Mouse (Mus musculus) frontal cortex, postnatal 25 days (tissue): ENCODE data around the gene Col26a1.
A peak's percentile ranks its signal among the peaks of the same experiment; 100 is the strongest.

ENCODE experiments used
- DNase-seq, 2 experiments: peaks; one replicate each; pipeline ENCODE4 v3.0.0; 2022; ENCODE audit warnings: low spot score in 2 of 2

Col26a1 gene

DNA sequence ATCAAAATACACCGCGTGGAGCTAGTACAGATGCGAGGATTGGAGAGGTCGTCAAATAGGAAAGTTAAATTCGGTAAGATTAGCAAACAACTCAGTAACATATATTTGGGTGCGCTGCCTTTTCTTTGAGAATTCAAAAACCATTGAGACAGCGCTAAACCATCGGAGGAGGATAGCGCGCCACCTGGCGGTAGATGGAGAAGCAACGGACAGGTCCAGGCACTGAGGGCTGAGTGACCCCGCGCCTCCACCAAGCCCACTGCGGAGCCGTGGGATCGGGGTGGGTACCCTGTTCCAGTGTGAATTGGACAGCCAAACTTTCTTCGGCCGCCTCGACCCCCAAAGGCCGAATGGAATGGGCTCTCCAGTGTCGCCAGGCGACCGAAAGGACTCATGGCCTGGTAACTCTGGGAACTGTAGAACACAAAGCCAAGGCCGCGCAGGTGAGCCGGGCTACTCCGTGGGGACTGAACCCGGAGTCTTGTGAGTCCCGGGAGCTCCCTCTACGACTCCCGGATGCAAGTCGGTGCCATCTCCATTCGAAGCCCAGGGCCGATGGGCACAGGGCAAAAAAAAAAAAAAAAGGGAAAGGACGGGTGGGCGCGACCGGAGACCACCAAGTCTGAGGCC, 1.5 kb downstream of the Col26a1 start:
- DNase-seq = peak; percentile 79 to 84

DNA sequence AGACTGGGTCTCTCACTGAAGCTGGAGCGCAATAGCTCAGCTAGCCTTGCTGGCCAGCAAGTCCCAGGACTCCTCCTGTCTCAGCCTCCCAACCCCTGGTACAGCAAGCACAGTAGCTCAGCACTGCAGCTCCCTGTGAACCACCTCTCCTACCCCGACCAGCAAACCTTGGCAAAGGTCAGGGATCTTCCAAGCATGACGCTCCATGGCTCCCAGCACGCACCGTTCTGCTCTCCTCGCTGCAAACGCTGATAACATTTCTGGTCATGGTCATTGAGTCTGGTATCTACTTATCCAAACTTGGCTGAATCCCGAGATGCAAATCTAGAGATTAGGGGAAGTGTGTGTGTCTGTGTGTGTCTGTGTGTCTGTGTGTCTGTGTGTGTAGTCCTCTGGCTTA, 2.9 kb downstream of the Col26a1 start:
- DNase-seq = no peak

DNA sequence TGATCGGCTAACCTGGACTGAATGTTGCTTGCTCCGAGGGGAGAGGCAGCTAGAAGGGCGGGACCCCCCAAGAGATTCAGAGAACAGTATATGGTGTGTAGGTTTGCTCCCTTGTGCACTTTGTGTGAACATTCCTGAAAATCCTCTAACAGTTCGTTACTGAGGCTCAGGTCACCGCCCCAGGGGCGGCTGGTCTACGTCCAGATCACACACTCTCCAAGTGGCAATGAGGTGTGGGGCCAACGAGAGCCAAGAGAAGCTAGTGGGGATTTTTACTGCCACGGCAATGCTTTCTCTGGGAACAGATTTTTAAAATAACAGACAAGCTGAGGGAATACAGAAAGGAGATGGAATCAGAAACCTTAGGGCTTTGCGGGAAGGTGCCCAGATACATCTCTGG, 8.7 kb downstream of the Col26a1 start:
- no peak for DNase-seq

DNA sequence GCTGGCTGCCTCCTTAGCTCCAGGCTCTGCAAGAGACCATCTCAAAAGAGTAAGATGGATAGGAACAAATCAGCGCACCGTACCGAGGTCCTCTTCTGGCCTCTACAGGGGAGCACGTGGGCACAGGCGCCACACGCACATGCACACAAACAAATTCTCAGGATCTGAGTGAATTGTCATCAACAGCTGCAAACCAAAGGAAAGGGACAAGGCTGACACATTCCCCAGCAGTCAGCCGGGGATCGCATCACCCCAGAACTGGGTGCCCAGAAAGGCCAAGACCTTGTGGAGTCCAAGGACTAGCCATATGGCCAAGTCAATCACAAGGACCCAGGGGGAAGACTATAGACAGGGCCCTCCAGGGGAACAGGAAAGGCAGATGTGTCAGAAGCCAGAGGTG, 10.6 kb downstream of the Col26a1 start:
- DNase-seq = no peak

DNA sequence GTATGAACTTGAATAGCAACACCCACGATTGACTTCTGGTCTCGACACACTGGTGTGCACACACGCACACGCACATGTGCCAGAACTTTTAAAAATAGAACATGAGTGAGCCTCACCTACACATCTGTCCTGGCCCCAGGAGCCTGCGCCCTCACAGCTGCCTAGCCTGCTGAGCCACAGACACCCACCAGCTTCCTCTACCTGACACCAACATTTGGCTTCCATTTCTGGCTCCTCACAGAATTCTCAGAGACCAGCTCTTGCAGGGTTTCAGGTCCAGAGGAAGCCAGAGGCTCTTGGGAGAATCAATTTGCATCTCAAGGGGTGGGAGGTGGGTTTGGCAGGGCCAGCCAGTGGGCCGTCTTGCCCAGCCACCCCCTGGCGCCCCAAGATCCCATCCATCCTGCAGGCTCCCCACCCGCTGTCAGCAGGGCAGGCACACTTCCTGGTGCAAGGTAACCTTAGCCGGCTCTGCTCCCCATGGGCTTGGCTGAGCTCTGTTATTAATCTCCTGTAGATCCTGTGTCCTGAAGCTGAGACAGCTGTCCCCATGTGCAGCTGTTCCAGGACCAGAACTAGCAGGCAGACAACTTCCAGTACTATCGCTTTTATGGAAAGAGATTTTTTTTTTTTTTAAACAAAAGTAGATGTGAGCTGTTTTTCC, 13.4 kb downstream of the Col26a1 start:
- DNase-seq = no peak

DNA sequence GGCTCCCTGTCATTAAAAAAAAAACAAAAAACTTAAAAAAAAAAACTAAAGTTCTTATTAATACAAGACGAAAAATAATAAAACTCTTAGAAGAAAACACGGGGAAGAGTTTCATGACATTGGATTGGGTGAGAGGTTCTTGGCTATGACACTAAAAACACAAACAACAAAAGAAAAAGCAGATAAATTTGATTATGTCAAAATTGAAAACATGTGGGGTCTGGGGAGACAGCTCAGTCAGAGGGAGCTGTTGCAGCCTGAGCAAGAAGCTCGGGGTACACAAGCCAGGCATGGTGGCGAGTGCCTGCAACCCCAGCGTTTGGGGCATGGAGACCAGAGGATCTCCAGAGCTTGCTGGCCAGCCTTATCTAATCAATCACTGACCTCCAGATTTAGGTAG, 15.3 kb downstream of the Col26a1 start:
- DNase-seq = no peak

DNA sequence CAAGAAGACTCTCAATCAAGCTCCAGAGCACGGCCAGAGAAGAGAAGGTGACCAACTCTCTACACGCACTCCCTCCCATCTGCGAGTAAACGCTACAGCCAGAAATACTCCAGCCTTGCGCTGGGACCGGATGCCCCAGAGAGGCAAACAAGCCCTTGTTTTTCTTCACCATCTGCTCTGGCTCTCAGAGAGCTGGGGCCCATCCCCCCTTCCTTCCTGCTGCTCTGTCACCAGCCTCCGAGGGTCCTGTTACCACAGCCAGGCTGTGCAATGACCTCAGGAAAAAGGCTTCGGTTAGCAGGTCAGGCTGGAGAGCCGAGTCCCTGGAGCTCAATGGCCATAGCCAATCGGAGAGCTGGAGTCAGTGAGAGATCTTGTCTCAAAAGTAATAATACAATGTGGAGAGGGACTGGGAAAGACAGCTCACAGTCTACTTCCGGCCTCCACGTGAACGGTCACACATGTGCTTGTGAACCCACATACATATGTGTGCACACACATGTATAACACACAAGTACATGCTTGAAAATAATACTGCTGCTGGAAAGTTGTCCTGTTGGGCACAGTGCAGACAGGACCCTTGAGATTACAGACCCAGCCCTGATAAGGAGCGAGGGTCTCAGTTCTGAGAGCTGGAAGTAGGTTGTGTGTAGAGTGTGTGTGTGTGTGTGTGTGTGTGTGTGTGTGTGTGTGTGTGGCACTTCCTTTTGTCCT, 18.9 kb downstream of the Col26a1 start:
- DNase-seq = no peak

DNA sequence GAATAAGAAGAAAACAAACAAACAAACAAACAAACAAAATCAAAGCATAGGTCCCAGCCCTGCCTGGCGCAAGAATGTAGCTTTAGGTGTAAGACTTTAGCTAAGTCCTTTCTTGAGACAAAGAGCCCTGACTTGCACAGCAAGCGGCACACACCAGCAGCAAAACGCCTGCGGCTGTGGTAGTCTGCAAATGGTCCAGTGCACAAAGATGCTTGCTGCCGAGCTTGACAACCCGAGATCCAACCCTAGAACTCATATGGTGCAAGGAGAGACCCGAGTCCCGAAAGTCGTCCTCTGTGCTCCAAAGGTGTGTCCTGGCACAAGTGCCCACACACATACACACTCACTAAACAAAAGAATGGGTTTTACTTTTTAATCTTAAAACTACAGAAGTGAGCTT, 19.7 kb downstream of the Col26a1 start:
- DNase-seq = no peak

DNA sequence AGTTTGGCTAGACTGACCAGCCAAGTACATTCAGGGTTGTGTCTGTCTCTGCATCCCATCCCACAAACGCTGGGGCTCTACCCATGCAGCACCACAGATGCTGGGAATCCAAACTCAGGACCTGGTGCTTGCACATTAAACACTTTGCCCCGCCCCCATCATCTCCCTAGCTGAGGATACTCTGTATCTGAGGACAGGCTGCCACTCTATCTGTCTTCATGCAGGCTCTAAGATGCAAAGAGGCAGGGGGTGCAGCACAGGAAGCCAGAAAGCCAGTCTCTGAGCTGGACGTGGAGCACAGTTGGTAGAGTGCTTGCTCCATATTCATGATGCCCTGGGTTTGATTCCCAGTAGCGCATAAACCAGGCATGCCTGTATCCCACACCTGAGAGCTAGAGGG, 20.2 kb downstream of the Col26a1 start:
- DNase-seq = no peak

DNA sequence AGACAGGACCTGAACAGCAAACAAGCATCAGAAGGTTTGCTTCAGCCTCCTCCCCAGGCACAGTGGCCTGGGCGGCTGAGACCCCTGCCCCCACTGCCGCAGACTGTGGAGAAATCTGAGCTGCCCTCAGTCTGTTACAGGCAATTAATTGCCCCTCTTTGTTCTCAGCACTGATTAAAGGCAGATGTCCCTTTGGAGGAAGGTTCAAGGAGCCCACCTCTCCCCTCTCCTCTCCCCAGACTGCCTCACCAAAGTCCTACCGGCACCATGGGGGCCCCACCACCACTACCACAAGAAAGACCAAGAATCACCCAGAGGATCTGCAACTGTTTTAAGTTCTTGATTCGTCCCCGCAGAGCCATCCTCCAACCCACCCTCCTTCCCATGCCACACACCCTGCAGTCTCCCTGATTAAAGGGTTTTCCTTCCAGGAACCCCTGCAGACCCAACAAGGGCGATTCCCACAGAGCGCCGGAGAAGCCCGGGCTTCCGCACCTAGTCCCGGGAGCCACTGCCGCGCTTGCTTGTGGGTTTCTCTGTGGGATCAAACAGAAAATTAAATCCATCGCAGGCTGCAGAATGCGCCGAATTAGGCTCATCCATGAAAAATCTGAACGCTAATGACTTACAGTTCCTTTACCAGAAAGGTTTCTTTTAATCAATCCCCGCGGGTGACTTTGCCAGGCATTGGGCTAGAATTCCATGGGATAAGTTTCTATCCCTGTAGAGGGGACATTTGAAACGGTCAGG, 21.6 kb downstream of the Col26a1 start:
- no peak for DNase-seq

DNA sequence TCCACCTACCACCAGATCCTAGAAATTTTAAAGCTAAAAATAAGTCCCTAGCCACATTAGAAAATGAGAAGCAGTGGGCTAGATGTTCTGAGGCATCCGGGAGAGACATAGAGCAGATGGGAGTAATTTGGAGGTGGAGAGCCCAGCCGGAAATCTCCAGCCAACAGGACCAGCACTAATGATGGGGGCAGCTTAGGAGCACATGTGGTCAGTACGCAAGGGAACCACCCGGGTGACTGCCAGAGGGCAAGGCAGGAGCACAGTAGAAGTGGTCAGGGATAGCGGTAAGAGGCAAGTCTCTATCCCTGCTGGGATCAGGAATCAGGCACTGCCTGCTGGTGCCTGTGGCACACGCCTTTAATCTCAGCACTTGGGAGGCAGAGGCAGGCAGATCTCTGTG, 32.3 kb downstream of the Col26a1 start:
- no peak for DNase-seq

DNA sequence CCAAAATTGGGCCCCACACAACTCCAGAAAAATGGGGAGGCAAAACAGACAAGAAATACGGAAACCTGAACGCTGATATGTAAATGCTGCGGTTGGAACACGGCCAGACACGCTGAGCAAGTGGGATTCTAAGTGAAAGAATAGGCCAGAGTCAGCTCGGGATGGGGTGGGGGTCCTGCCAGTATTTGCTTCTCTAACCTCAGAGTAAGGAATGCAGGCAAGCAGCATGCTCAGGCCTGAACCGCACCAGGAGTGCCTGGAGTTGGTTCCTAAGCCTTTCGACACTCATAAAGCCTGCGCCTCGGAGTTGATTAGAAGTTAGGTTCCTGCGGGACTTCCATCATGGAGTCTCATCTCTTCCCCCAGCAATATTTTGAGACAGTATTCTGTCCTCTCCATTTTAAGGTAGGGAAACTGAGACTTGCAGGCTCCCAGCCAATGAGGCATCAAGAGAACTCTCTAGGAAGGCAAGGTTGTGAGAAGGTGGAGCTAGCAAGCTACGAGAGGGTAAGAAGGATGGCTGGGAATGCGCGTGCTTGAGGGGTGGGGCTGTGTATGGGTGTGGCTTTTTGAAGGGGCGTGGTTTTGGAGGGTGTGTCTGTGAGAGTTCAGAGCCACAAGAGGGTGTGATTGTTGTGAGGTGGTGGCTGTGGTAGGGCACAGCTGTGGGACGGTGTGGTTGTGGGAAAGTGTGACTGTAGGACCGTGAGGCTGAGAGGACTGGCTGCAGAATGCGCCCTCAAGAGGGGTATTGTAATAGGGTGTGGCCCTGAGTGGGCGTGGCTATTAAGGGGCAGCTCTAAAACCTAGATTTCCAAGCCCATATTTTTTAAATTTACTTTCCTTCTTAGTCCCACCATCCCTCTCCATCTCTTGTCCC, 36.4 kb downstream of the Col26a1 start:
- no peak for DNase-seq

DNA sequence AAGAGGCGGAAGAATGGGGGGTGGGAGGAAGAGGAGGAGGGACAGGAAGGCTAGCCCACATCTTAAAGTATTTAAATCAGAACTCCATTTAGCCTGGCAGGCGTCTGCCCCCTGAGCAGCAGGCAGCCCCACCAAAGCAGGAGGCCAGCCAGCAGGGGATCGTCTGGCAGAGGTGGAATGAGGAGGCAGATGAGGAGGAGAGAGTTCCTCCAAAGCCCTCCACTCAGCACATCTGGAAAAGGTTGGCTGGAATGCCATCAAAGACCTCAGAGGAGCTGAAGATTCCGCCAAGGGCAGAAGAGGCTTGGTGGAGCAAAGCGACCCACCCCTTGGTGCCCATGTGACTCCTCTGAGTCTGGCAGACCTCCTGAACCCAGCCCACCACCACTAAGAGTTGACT, 39.1 kb downstream of the Col26a1 start:
- no peak for DNase-seq

DNA sequence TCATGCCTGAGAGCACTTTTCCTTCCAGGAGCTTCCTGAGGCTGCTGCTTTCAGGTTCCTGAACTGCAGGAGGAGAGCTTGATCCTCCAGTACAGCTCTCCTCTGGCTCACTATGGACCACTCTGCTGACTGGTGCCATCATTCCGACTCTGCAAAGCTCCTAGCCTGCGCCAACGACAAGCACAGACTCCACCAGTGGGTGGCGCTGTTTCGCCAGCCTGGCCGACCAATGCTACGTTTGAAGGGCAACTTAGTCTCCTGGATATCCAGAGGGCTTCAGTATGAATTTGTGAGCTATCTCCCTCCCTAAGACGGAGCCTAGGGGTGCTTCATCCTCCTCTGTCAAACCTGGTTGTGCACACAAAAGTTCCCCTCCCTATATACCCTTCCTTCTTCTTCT, 43.0 kb downstream of the Col26a1 start:
- peak; percentile 14 to 34 for DNase-seq

DNA sequence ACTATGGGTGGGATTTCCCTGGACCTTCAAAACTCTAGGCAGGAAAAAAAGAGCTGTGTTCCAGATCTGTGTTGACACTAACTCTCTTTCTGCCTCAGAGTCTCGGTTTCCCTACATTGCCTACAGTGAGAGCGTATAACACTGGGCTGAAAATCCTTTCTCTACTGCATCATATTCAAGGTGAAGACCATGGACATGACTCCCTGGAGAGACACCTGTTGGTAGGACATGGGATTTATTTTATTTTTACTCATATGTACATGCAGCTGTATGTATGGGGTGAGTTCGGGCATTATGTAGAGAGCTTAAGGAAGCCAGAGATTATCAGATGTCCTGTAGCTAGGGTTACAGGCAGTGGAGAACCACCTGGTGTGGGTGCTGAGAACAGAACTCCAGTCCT, 50.0 kb downstream of the Col26a1 start:
- no peak for DNase-seq

DNA sequence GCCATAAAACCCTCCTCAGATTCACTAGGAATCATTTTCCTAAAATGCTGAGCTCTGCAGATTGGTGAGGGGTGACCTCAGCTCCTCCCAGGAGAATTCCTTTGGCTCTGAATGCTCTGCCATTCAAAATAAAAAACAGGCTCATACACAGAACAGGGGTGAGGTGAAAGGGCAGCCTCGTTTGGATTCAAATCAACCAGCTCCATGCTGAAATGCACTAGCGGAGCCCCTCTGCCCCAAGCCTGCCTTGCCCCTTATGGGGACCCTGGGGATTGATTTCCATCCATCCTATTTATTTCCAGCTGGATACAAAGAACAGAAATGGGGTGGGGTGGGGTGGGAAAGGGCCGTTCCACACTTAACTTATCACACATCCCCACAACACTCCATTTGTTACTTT, 52.9 kb downstream of the Col26a1 start:
- no peak for DNase-seq

DNA sequence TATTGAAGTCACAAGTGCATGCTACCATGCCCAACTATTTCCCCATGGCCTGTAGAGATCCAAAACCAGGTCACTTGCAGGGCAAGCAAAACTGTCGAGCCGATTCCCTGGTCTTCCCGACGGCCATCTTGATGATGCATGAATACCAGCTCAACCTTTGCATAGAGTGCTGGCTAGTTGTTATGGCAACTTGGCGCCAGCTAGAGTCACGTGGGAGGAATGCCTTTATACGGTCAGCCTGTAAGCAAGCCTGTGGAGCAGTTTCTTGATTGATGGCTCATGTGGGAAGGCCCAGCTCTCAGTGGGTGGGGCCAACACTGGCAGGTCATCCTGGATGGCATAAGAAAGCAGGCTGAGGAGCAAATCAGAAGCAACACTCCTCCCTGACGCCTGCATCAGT, 61.0 kb downstream of the Col26a1 start:
- no peak for DNase-seq

DNA sequence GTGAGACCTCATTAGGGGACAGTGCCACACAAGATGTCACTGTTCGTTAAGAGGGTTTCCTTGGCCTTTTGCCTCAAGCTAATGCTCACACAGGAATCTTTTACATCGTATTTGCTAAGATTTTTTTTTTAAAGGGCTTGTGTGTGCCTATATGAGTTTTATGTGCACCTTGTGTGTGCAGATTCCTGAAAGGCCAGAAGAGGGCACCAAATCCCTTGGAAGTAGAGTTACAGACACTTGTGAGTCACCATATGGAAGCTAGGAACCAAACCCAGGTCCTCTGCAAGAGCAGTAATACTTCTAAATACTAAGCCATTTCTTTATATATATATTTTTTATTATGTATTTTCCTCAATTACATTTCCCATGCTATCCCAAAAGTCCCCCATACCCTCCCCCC, 62.1 kb downstream of the Col26a1 start:
- no peak for DNase-seq

DNA sequence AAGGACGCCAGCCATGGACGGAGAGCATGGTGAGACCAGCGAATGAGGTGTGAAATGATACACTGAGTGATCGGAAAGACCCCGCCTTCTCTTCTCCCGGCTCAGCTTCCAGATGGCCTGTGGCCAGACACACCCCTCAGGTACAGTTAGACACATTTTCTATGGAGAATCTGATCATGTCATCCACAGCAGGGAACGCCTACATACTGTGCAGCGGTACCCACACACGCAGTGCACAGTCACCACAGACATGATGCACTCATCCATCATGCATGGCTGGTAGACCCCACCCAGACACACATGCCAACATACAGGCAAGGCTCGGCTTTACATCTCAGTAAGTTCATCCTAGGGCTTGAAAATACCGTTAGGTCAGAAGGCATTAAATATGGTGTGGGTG, 63.3 kb downstream of the Col26a1 start:
- DNase-seq = no peak

DNA sequence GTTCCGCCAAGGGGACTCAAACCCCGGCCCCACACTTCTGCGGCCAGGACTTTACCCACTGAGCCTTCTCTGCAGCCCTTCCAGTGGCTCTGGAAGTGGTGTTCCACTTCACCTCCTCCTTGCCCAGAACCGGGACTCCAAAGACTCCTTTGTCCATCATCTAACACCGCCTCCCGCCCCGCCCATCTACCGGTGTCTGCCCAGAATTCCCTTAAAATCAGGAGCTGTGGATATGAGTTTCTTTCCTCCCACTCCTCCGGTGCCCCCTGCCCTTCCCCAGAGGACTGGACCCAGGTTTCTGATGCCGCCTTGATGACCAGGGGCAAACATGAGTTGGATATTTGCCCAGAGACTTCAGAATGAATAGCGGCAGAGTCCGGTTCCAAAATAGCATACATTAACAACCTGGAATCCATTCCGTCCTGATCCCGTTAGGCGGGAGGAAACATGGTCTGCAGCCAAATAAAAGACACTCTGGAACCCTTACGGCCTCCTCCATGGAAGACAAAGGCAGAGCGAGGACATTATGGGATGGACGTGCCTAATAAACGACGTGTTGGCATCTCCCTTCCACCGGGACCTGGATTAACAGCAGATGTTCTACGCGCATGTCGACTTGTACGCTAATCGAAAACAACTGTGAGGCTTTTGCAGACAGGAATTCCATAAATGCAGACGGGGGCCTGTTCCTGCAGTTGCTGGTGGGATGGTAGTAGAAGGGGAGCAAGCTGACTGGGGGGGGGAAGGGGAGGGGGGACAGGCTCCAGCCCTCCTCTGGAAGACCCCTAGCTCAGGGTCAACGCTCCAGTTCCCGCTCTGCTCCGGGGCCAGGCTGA, 72.3 kb downstream of the Col26a1 start:
- DNase-seq = no peak
